Mouse (Mus musculus): ENCODE data around the gene Cutc. TPM values are rescaled to one million over a fixed set of nuclear protein-coding genes. Genes with fewer than 3 reads are reported as not detected.

The Cutc gene
- polyA plus RNA-seq, 1 experiment from 2014 or later, result 10.9 TPM

DNA sequence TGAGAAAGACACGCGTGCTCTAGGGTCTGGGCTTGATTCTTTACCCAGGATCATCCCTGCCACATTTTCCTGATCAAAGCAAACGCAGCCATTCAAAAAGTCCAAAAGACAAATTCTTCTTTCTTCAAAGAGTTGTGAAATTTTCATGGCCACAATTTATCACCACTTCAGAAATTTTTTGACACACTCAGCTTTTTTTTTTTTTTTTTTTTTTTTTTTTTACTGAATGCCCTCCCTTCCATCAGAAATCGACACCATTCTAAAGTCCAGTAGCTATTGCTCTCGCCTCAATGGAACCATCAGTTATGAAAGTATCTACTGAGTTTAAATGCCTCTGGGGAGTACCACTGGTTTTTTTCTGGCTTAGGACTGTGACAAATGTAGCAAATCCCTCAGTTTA, 27.6 kb downstream of the Cutc start:
- 89% methylated on average over 5 of the region's 5 CpGs for WGBS
- no peaks in the 10 kb centered on the region for H3K27me3 ChIP-seq
- no peaks in the 10 kb centered on the region for H3K36me3 ChIP-seq (replicated peaks)
- no peak for ATAC-seq (ENCODE audit: low FRiP score)
- no peaks in the 10 kb centered on the region for H3K4me1 ChIP-seq
- no peak overlapping the region for H3K9ac ChIP-seq
- no peaks in the 10 kb centered on the region for H3K9me3 ChIP-seq
- no peak overlapping the region for H3K4me2 ChIP-seq
- H3K27ac ChIP-seq, result no peak overlapping the region
- no peak overlapping the region for H3K4me3 ChIP-seq (replicated peaks)

GRCm38 (mm10) chr19:43781980-43782379, 29.2 kb downstream of the Cutc start, which contains the start of gene Abcc2:
Abcc2 (plus strand) TSS chr19:43782192.
- no peak for ATAC-seq (ENCODE audit: low FRiP score)
- H3K4me3 ChIP-seq (replicated peaks), result no peak within 1 kb of the TSS
- H3K27ac ChIP-seq, result no peak within 1 kb of the TSS
- H3K9me3 ChIP-seq, result no peaks in the 10 kb centered on the region
- no peaks in the 10 kb centered on the region for H3K27me3 ChIP-seq
- 86% methylated on average over 3 of the region's 3 CpGs for WGBS
- no peaks in the 10 kb centered on the region for H3K36me3 ChIP-seq (replicated peaks)
- no peak within 1 kb of the TSS for H3K4me2 ChIP-seq
- H3K9ac ChIP-seq, result no peak within 1 kb of the TSS
- no peaks in the 10 kb centered on the region for H3K4me1 ChIP-seq

- no peak for ATAC-seq (ENCODE audit: low FRiP score)
- WGBS, result 83% methylated on average over 8 of the region's 8 CpGs
Measured at GRCm38 (mm10) chr19:43784761-43785160, 32.0 kb downstream of the Cutc start.

GRCm38 (mm10) chr19:43786249-43787026, 33.6 kb downstream of the Cutc start:
- no peak for ATAC-seq (ENCODE audit: low FRiP score)
- Histone ChIP-seq H3K36me3 (replicated peaks) (no peaks in the 10 kb centered on the region), H3K4me2 (no peak overlapping the region), H3K9me3 (no peaks in the 10 kb centered on the region), H3K4me3 (replicated peaks) (no peak overlapping the region), H3K27me3 (no peaks in the 10 kb centered on the region), H3K4me1 (no peaks in the 10 kb centered on the region), H3K27ac (no peak overlapping the region), H3K9ac (no peak overlapping the region)
- 87% methylated on average over 13 of the region's 13 CpGs for WGBS

More at GRCm38 (mm10) chr19:43784761-43785160, 32.0 kb downstream of the Cutc start:
- no peak overlapping the region for H3K4me3 ChIP-seq (replicated peaks)
- H3K36me3 ChIP-seq (replicated peaks), result no peaks in the 10 kb centered on the region
- H3K27ac ChIP-seq, result no peak overlapping the region
- H3K4me1 ChIP-seq, result no peaks in the 10 kb centered on the region
- H3K27me3 ChIP-seq, result no peaks in the 10 kb centered on the region
- no peaks in the 10 kb centered on the region for H3K9me3 ChIP-seq
- H3K4me2 ChIP-seq, result no peak overlapping the region
- H3K9ac ChIP-seq, result no peak overlapping the region

- Histone ChIP-seq H3K9me3 (no peaks in the 10 kb centered on the region), H3K27ac (no peak overlapping the region), H3K4me3 (replicated peaks) (no peak overlapping the region), H3K9ac (no peak overlapping the region), H3K4me1 (no peaks in the 10 kb centered on the region), H3K4me2 (no peak overlapping the region), H3K27me3 (no peaks in the 10 kb centered on the region), H3K36me3 (replicated peaks) (no peaks in the 10 kb centered on the region)
- WGBS, result 96% methylated on average over 7 of the region's 7 CpGs
- no peak for ATAC-seq (ENCODE audit: low FRiP score)
Measured at GRCm38 (mm10) chr19:43789817-43790216, 37.0 kb downstream of the Cutc start.

GRCm38 (mm10) chr19:43792537-43792936, 39.7 kb downstream of the Cutc start:
- no peaks in the 10 kb centered on the region for H3K9me3 ChIP-seq
- no peaks in the 10 kb centered on the region for H3K4me1 ChIP-seq
- WGBS, result 93% methylated on average over 4 of the region's 4 CpGs
- no peaks in the 10 kb centered on the region for H3K36me3 ChIP-seq (replicated peaks)
- no peak overlapping the region for H3K9ac ChIP-seq
- H3K4me2 ChIP-seq, result no peak overlapping the region
- no peak overlapping the region for H3K4me3 ChIP-seq (replicated peaks)
- H3K27ac ChIP-seq, result no peak overlapping the region
- no peak for ATAC-seq (ENCODE audit: low FRiP score)
- no peaks in the 10 kb centered on the region for H3K27me3 ChIP-seq

- ATAC-seq (ENCODE audit: low FRiP score), result no peak
- Histone ChIP-seq H3K27ac (no peak overlapping the region), H3K9ac (no peak overlapping the region), H3K27me3 (no peaks in the 10 kb centered on the region), H3K4me2 (no peak overlapping the region), H3K9me3 (no peaks in the 10 kb centered on the region), H3K4me1 (no peaks in the 10 kb centered on the region), H3K4me3 (replicated peaks) (no peak overlapping the region), H3K36me3 (replicated peaks) (no peaks in the 10 kb centered on the region)
- whole genome bisulfite sequencing, result 87% methylated on average over 1 of the region's 1 CpGs
Measured at GRCm38 (mm10) chr19:43793951-43794350, 41.2 kb downstream of the Cutc start.

DNA sequence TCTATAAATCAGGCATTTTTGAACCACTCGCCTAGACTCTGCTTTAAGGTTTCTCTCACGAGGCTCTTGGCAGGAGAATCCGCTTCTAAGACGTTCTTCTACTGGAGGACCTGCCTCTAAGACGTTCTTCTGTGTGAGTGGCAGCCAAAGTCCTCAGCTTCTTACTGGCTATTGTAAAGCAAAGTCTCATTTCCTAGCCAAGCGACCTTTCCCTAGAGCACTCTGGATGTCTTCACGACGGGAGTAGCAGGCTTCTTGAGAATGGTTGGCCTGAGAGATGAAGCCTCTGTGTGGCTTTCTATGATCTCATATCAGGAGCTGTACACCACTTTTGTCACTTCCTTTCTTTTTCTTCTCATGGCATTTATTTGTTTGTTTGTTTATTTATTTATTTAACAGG, 42.7 kb downstream of the Cutc start:
- no peaks in the 10 kb centered on the region for H3K4me1 ChIP-seq
- 85% methylated on average over 8 of the region's 8 CpGs for WGBS
- H3K36me3 ChIP-seq (replicated peaks), result no peaks in the 10 kb centered on the region
- H3K9me3 ChIP-seq, result no peaks in the 10 kb centered on the region
- no peak for ATAC-seq (ENCODE audit: low FRiP score)
- H3K9ac ChIP-seq, result no peak overlapping the region
- no peak overlapping the region for H3K4me2 ChIP-seq
- no peak overlapping the region for H3K4me3 ChIP-seq (replicated peaks)
- H3K27ac ChIP-seq, result no peak overlapping the region
- no peaks in the 10 kb centered on the region for H3K27me3 ChIP-seq

GRCm38 (mm10) chr19:43797216-43797615, 44.4 kb downstream of the Cutc start:
- Histone ChIP-seq H3K9ac (no peak overlapping the region), H3K4me3 (replicated peaks) (no peak overlapping the region), H3K4me2 (no peak overlapping the region), H3K9me3 (no peaks in the 10 kb centered on the region), H3K36me3 (replicated peaks) (no peaks in the 10 kb centered on the region), H3K27ac (no peak overlapping the region), H3K27me3 (no peaks in the 10 kb centered on the region), H3K4me1 (no peaks in the 10 kb centered on the region)
- 81% methylated on average over 5 of the region's 5 CpGs for WGBS
- ATAC-seq (ENCODE audit: low FRiP score), result no peak

DNA sequence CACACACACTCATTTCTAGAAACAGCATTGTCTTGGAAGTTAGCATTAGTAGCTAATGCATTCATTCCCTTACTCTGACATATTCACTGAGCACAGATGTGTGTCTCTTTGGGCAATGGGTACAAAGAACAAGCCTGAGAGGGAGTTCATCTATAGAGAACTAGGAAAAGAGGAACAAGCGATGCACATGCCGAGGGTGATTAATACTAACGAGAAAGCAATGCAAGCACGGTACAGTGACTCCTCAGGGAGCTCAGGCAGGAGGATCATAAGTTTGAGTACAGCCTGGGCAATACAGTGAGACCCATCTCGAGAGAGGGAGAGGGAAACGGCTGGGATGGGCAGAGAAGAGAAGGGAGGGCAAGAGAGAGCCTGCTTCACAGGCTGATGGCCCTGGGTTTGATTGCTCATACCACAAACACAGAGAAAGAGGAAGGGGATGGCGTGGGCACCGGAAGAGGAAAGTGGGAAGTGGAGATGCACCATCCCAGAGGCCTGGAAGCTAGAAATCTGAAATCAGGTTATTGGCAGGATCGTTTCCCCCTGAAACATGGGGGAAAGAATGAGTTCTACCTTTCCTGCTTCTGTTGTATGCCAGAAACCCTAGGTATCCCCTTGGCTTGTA, 48.7 kb downstream of the Cutc start:
- no peak for ATAC-seq (ENCODE audit: low FRiP score)
- Histone ChIP-seq H3K9ac (no peak overlapping the region), H3K27ac (no peak overlapping the region), H3K4me1 (no peaks in the 10 kb centered on the region), H3K4me2 (no peak overlapping the region), H3K4me3 (replicated peaks) (no peak overlapping the region), H3K27me3 (no peaks in the 10 kb centered on the region), H3K36me3 (replicated peaks) (no peaks in the 10 kb centered on the region), H3K9me3 (no peaks in the 10 kb centered on the region)
- WGBS, result 81% methylated on average over 9 of the region's 9 CpGs

- H3K9me3 ChIP-seq, result no peaks in the 10 kb centered on the region
- no peaks in the 10 kb centered on the region for H3K27me3 ChIP-seq
- 80% methylated on average over 10 of the region's 10 CpGs for WGBS
- H3K4me2 ChIP-seq, result no peak overlapping the region
- H3K36me3 ChIP-seq (replicated peaks), result no peaks in the 10 kb centered on the region
- H3K27ac ChIP-seq, result no peak overlapping the region
- no peak for ATAC-seq (ENCODE audit: low FRiP score)
- no peaks in the 10 kb centered on the region for H3K4me1 ChIP-seq
- H3K4me3 ChIP-seq (replicated peaks), result no peak overlapping the region
- H3K9ac ChIP-seq, result no peak overlapping the region
Measured at GRCm38 (mm10) chr19:43803866-43804265, 51.1 kb downstream of the Cutc start.

- no peaks in the 10 kb centered on the region for H3K9me3 ChIP-seq
- no peak overlapping the region for H3K9ac ChIP-seq
- no peaks in the 10 kb centered on the region for H3K36me3 ChIP-seq (replicated peaks)
- H3K27me3 ChIP-seq, result no peaks in the 10 kb centered on the region
- ATAC-seq (ENCODE audit: low FRiP score), result no peak
- H3K4me2 ChIP-seq, result no peak overlapping the region
- no peak overlapping the region for H3K4me3 ChIP-seq (replicated peaks)
- 42% methylated on average over 4 of the region's 4 CpGs for WGBS
- no peaks in the 10 kb centered on the region for H3K4me1 ChIP-seq
- H3K27ac ChIP-seq, result no peak overlapping the region
Measured at GRCm38 (mm10) chr19:43809331-43809730, 56.5 kb downstream of the Cutc start.

DNA sequence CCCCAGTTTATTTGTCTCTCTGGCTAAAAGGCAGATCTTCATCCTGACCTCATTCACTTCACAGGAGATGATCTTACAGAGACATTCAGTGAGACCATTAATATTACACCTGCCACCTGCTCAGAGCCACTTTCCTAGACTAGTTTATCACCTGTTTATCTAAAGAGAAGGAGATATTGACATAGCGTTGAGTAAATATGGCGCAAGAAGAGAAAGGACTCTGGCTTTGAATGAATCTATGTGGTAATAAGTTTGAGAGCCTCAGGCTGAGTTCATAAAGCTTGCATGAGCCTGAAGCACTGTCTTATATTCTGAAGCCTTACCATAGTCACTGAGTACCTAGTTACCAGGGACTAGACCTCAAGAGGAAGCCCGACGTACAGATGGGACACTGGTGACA, 58.6 kb downstream of the Cutc start:
- Histone ChIP-seq H3K4me1 (no peaks in the 10 kb centered on the region), H3K9ac (no peak overlapping the region), H3K27me3 (no peaks in the 10 kb centered on the region), H3K27ac (no peak overlapping the region), H3K4me3 (replicated peaks) (no peak overlapping the region), H3K9me3 (no peaks in the 10 kb centered on the region), H3K4me2 (no peak overlapping the region), H3K36me3 (replicated peaks) (no peaks in the 10 kb centered on the region)
- no peak for ATAC-seq (ENCODE audit: low FRiP score)
- WGBS, result 97% methylated on average over 4 of the region's 4 CpGs
